Mouse (Mus musculus) cerebellum, adult 9-10 months (tissue): ENCODE measurements around the gene Gm5725.
"Not testable (repeated sequence)": the region's sequence is repeated elsewhere in the genome, so short reads cannot be mapped to it uniquely, and the experiment has no call there.

Source experiments
- DNase-seq: peaks from one replicate; pipeline ENCODE4 v3.0.0; 2022

Gm5725 gene

GRCm38 (mm10) chr7:21844167-21844566, at the start of gene Gm5725:
TSS of gene Gm5725 (minus strand) at chr7:21844267.
- not testable (repeated sequence) for DNase-seq

- DNase-seq, result not testable (repeated sequence)
Measured at GRCm38 (mm10) chr7:21832051-21832450, 12.0 kb downstream of the Gm5725 start, which contains the start of gene Vmn1r135. TSS of gene Vmn1r135 (plus strand) at chr7:21832351.

- not testable (repeated sequence) for DNase-seq
Measured at GRCm38 (mm10) chr7:21796628-21797027, 47.4 kb downstream of the Gm5725 start, which contains the start of gene Gm4177. TSS of gene Gm4177 (minus strand) at chr7:21796728.
